Mouse (Mus musculus) CH12.LX (cell line): ENCODE measurements around the gene Gm49416.

Source experiments
- GABPA ChIP-seq: IDR thresholded peaks from 2 replicates; pipeline ENCODE4 v1.6.1; 2012; ENCODE audit warnings: low read depth, low read length, improper control_type of control experiment, inconsistent platforms; ENCODE audit not compliant: insufficient replicate concordance
- POLR2A ChIP-seq: IDR thresholded peaks from 2 replicates; pipeline ENCODE4 v1.6.1; 2011; ENCODE audit warnings: low read depth, mild to moderate bottlenecking, improper control_type of control experiment, low read length

DNA sequence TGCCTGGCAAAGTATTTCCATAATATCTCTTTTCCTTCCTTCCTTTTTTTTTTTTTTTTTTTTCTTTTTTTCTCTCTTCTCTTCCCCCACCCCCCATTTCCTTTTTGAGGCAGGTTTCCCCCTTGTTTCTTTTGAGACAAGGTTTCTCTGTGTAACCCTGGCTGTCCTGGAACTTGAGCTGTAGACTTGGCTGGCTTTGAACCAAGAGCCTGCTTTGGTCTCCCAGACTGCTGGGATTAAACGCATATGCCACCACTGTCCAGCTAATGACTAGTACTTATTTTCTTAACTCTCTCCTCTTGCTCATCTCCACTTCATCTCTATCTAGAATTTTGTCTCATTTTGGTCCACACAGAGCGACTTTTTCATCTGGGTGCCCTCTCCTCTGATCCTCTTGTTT, 54.3 kb downstream of the Gm49416 start:
- TF ChIP-seq POLR2A (no peak), GABPA (no peak)
